Mouse (Mus musculus) kidney, adult 11 months (tissue): ENCODE measurements at regions not wholly inside any gene's neighbourhood (a gene's known extent, or its start where the extent isn't known, plus 50 kb on each side); places are given as distances from the start of the nearest gene placed in this dataset.

Experiments used
- DNase-seq: peaks from one replicate; pipeline ENCODE4 v3.0.0; 2022

DNA sequence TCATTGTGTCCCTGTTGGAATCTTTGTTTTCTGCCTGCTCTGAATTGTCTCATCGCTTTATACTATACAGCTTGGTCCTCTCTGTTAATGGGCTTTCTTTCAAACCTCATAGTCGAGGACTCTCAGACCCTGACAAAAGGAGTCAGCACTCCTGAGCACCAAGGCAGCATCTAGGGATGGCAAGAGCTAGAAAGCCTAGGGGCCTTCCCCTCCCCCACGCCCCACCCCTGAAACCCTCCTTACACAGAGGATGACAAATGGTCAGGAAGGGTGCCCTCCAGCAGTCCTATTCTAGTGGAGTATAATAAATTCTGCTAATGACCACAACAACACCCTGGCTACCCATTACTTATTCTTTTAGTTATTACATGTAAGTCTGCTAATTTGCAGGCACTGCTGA lies 74.4 kb downstream of the Tbx19 start:
- no peak for DNase-seq

DNA sequence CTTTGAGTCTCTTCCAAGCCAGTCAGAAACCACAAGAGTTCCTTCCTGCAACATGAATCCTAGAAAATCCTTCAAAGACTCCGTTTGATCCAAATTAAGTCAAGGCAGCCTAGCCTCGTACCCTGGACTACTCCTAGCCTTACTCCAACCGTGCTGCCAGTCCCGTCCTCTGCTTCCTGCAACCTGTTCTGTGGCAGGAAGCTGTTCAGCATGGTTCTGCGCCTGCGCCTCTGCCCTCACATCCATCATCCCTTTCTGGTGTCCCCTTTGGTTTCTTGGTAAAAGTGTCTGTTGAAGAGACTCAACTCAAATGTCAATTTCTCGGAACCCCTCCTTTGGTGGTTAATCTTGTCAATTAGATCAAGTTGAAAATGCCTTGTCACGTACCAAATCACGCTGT lies 75.8 kb downstream of the Tbx19 start:
- DNase-seq = no peak

GRCm38 (mm10) chr1:165084179-165084578 lies 76.4 kb downstream of the Tbx19 start:
- DNase-seq = no peak

- DNase-seq = no peak
Observed at GRCm38 (mm10) chr1:165080351-165080750, 80.2 kb downstream of the Tbx19 start.

GRCm38 (mm10) chr1:165077313-165077712 lies 83.3 kb downstream of the Tbx19 start:
- DNase-seq = no peak

DNA sequence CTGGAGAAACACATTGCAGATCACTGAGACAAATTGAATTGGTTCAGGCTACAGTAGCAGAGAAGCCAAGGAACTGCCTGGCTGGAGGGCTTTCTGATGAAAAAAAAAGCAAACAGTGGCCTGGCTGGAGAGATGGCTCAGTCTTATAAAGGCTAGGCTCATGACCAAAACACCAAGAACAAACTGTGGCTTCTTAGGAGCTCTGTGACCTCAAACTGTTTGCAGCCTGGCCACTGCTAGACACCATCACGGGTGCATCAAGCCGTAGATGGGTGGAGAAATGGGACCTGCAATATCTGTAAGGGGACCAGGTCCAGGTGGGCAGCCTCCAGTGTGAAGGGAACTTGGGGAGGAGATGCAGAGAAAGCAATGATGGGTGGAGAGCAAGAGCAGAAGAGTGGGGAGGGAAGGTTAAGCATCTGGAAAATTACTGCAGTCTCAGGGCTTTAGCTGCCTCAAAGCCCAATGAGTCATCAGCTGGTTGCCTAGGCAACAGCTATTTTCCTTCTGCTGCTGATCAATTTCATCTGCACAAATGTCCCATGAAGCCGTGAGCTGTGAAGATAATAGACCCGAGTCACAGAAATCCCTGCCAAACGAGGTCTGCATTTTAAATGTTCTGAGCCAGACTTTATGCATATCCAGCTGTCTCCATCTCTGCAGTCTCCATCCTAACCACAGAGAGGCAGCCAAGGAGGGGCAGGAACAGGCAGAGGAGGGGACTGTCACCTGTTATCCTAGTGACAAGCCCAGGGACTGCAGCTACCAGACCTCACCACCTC lies 85.1 kb downstream of the Tbx19 start:
- no peak for DNase-seq

DNA sequence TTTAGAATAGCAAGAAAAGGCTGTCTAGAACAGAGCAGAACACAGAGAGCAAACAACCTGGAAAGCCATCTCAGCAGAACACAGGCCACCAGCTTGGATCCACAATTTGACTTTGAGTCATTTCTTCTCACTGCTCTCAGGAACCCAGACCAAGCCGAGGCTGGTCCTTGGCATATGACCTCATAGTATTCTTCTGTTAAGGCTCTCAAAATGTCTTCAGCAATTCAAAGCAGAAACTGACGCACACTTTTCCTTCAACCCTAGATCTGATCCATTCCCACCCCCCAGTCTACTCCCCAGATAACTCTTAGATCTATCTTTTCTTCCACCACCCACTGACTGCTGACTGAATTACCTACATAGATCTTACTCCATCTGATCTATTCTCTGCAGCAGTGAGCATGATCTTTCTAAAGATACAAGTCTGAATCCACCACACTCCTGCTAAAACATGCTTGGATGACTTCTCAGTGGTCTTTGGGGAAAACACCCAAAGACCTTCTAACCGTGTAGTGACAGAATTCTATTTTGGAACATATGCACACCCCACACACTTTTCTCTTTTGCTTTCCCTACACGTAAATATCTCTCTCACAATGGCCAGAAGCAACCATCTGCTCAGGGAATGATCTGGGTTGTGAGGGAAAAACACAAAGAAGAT lies 88.6 kb downstream of the Tbx19 start:
- no peak for DNase-seq

DNA sequence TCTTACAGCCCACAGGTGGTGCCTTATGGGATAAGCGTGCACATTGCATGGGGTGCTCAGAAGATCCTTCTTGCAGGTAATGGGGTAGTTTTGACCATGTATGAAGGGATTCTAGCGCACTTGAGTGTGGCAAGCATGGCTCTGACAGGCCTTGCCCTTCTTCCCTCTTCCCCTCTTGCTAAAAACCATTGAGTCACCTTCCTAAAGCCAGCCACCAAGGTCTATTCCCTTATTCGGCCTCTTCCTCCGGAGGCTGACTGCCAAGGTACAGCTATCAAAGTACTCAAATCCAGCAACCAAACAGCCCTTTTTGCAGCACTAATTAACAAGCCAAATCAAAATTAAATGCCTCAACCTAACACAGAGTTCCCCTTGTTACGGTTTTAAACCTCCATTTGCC lies 95.6 kb downstream of the Tbx19 start:
- DNase-seq = no peak

DNA sequence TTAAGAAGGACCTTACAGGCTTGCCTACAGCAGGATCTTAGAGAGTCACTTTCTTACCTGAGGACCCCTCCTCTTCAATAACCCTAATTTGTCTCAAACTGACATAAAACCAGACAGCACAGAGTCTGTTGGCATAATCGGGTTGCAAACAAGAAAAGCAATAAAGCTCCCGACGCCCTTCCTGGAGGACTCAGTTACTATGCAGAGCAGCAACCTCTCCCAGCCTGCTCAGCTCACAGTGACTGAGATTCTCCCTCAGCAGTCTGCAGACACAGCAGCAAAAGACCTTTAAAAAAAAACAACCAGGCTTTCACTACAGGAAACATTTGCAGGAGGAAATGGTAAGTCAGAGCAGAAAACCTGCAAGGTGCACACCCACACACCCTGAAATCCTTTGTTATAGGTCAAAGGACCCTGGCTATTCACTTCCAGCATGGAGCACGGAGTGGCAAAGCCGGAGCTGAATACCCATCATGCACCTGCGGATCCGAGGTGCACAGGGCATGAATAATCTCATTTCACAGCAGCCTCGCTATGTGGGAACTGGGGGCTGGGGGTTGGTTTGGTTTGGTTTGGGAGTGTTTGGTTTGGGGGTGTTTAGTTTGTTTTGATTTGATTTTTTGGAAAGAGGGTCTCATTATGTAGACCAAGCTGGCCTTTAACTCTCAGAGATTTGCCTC lies 97.6 kb downstream of the Tbx19 start:
- no peak for DNase-seq

- DNase-seq = no peak
Observed at GRCm38 (mm10) chr1:165061420-165061819, 99.2 kb downstream of the Tbx19 start.

DNA sequence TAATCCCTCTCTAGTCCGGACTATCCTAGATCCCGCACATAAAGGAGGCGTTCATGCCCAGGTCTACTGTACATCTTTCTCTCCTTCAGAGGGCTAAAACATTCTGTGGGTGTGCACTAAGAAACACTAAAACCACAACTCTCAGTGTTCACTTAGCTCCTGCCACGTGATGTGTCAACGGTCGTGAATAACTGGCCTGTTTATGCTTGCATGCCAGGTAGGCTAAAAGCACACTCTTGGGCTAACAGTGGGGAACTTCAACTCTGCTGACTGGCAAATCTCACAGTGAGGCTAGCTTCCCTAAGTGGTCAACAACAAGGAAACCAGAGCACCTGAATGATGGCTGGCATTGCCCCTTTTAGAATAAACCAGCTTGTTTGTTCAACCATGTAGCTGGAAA lies 106.3 kb downstream of the Tbx19 start:
- no peak for DNase-seq

DNA sequence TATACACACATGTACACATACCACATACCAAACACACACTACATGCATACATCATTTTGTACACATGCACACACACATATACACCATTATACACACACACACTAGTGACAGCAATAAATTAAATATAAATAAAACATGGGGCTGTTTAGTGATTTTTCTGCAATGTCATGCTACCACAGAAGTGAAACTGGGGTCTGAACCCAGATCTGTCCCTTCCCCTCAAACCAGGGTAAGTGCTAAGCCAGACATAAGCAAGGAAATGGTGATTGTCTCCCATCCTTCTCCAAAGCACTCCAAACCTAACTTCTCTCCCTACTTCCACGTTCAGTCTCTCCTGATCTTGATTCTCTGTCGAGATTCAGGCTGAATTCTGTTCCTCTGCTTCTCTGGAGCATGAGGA lies 109.3 kb downstream of the Tbx19 start:
- no peak for DNase-seq

- DNase-seq = no peak
Observed at GRCm38 (mm10) chr1:165050176-165050575, 110.4 kb downstream of the Tbx19 start.

- no peak for DNase-seq
Observed at GRCm38 (mm10) chr1:165046637-165047036, 111.3 kb upstream of the Xcl1 start.

- no peak for DNase-seq
Observed at GRCm38 (mm10) chr1:165046056-165046455, 110.7 kb upstream of the Xcl1 start.

- no peak for DNase-seq
Observed at GRCm38 (mm10) chr1:165043361-165043760, 108.0 kb upstream of the Xcl1 start.

- DNase-seq = no peak
Observed at GRCm38 (mm10) chr1:165042105-165042504, 106.8 kb upstream of the Xcl1 start.

DNA sequence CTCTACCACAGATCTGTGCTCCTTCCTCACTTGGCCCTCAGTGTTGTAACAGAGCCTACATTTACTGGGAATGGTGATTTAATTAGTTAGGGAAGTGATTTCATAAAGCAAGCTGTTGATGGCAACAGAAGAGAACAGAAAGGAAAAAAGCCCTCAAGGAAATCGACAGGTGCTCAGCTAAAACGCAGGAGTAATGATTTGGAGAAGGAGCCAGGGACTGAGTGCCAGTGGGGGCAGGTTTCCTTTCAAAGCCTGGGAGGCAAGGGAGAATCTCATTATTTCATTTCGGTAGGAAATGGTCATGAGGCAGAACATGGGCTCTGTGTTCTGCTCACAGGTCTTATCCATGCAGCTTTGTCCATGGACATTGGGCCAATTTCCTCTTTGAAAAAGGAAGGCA lies 101.3 kb upstream of the Xcl1 start:
- DNase-seq = no peak

DNA sequence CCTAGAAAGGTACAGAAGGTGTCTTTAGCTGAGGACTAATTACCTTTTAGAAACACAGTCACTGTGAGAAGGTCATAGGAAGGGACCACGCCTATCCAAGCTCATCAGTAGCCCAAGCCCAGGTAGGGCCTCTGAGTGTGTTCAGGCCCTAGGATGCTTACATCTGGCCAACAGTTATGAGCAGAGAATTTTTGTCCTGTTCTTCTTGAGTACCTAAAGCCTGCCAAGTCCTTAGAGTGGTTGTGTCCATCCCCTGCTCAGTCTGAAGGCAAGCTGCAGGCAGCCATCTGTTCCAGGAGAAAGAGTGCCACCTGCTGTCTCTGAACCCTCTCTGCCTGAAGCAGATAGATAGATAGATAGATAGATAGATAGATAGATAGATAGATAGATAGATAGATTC lies 100.3 kb upstream of the Xcl1 start:
- DNase-seq = peak; percentile 12

DNA sequence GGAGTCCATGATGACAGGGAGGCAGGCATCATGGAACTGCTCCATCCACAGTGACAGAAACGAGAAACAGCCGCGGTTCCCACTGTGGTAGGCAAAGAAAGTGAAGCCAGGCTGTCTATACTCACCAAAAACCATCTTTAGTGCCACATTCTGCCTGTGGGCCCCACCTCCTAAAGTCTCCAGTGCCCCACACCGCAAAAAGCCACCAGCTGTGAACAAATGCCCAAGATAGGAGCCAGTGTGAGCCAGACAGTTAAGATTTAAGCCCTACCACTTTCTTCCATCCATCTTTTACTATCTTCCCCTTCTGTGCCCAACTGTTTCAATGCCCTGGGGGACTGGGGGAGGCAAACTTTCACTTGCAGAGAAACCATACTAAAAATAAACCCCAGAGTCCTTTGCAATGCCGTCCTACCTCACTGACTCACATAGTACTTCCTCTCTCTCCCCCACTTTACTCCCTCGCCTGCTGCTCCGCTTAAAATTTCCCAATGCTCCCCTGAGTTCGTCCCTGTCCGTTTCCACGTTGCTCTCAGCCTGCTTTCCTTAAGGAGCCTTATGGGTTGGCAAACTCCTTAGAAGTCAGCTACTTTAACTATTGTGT lies 85.7 kb upstream of the Xcl1 start:
- DNase-seq = no peak

DNA sequence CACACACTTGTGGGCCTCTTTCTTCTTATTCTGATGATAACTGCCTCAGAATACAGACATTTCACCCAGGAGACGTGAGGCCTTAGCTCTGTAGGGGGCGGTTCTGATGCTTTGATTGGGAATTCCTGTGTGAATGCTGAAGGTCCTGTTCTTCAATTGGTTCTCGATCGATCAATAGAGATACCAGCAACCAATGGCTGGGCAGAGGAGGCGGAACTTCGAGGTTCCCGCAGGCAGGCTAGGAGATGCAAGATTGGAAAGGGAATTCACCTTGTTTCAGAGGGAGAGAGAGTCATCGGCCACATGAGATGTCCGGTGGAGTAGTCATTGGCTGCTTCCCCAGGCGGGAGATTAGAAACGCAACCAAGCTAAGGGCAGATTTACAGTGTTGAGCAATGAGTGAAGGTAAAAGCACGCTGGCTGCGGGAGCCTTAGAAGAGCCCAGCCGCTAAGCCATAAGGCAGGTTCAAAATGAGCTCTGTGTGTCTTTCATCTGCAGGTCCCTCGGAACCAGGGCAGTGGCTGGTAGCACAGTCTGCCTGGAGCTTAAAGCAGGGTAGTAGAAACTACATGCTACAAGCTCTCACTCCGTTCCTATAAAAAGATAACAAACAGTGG lies 83.5 kb upstream of the Xcl1 start:
- no peak for DNase-seq

- DNase-seq = no peak
Observed at GRCm38 (mm10) chr1:165018236-165018635, 82.9 kb upstream of the Xcl1 start.

DNA sequence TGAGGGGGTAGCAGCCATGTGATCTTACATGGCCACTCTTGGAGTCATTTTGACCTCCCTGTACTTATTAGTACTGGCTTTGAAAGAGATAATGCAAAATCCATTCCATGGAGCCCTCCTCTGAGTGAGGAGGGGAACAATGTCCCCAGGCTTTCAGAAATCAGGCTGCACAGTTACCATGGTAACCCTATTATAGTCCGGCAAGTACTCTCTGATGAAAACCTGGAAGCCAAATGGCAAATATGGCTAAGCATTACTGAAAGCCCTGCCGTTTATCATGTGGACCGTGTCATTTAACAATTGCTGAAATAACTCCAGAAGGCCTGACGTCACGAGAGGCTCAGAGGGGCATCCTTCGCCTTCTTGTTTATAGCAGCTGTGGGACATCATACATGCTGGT lies 82.5 kb upstream of the Xcl1 start:
- no peak for DNase-seq
